Mouse (Mus musculus): ENCODE data around the gene Epha5. TPM values are rescaled to one million over a fixed set of nuclear protein-coding genes. Genes with fewer than 3 reads are reported as not detected.

The Epha5 gene
- polyA plus RNA-seq, 1 experiment from 2014 or later = 0.12 TPM

DNA sequence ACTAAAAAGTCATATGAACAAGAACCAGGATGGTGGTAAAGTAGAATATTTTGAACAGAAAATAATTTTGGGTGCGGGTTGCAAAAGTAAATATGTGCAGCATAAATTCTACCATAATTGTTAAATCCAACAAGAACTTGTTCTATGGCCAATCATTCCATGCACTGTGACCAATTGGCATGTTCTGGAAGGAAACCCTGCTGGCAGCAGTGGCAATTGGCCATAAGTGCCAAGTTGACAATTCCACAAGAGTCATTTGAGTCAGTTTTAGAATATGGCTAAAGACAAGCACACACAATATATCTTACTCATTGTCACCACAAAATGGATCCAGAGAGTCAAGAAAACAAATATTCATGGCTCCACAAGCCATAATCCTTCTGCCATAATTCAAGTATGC, 140.2 kb downstream of the Epha5 start:
- DNase-seq (ENCODE audit: low spot score) = no peak
- Histone ChIP-seq H3K9ac (ENCODE audit: low read depth, low read length) (no peak overlapping the region), H3K4me3 (replicated peaks; ENCODE audit: low read depth, low read length) (no peak overlapping the region), H3K4me1 (replicated peaks; ENCODE audit: insufficient read depth, low read length) (no peaks in the 10 kb centered on the region), H3K27ac (no peak overlapping the region), H3K36me3 (ENCODE audit: insufficient read depth, low read length) (no peaks in the 10 kb centered on the region), H3K4me2 (ENCODE audit: low read length) (no peak overlapping the region), H3K27me3 (ENCODE audit: insufficient read depth, low read length) (no peaks in the 10 kb centered on the region), H3K9me3 (replicated peaks; ENCODE audit: low read length) (no peaks in the 10 kb centered on the region)
- TF ChIP-seq CTCF (IDR thresholded peaks at IDR 0.05; ENCODE audit: low read depth) = no peak
- 95% methylated on average over 1 of the region's 1 CpGs for WGBS
- ATAC-seq (replicated peaks; ENCODE audit: low FRiP score, low read depth) = no peak

DNA sequence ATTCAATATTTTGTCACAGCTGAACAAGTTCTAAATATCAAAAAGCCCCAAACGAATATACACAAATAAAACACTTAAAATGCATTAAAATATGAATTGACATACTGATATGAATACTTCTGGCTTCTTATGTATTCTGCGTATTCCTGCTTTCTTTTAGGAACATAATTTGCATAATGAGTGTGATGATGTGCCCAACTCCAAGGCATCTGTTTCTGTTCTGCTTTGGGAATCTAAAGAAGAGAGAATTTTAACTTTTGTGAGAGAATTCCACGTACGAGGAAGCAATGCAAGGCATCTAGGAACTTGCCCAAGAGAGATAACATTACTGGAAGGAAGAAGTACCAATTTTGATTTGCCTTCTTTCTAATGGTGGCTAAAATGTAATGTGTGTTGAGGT, 151.8 kb downstream of the Epha5 start:
- ATAC-seq (replicated peaks; ENCODE audit: low FRiP score, low read depth) = no peak
- no peaks in the 10 kb centered on the region for H3K4me1 ChIP-seq (replicated peaks; ENCODE audit: insufficient read depth, low read length)
- WGBS = 78% methylated on average over 4 of the region's 4 CpGs
- no peak overlapping the region for H3K4me3 ChIP-seq (replicated peaks; ENCODE audit: low read depth, low read length)
- H3K27ac ChIP-seq = no peak overlapping the region
- H3K27me3 ChIP-seq (ENCODE audit: insufficient read depth, low read length) = no peaks in the 10 kb centered on the region
- DNase-seq (ENCODE audit: low spot score) = no peak
- H3K9me3 ChIP-seq (replicated peaks; ENCODE audit: low read length) = no peaks in the 10 kb centered on the region
- no peak for TF ChIP-seq CTCF (IDR thresholded peaks at IDR 0.05; ENCODE audit: low read depth)
- H3K4me2 ChIP-seq (ENCODE audit: low read length) = no peak overlapping the region
- H3K9ac ChIP-seq (ENCODE audit: low read depth, low read length) = no peak overlapping the region
- H3K36me3 ChIP-seq (ENCODE audit: insufficient read depth, low read length) = no peaks in the 10 kb centered on the region

- no peak for TF ChIP-seq CTCF (IDR thresholded peaks at IDR 0.05; ENCODE audit: low read depth)
- Histone ChIP-seq H3K9ac (ENCODE audit: low read depth, low read length) (no peak overlapping the region), H3K9me3 (replicated peaks; ENCODE audit: low read length) (no peaks in the 10 kb centered on the region), H3K27me3 (ENCODE audit: insufficient read depth, low read length) (no peaks in the 10 kb centered on the region), H3K4me2 (ENCODE audit: low read length) (no peak overlapping the region), H3K36me3 (ENCODE audit: insufficient read depth, low read length) (no peaks in the 10 kb centered on the region), H3K4me1 (replicated peaks; ENCODE audit: insufficient read depth, low read length) (no peaks in the 10 kb centered on the region), H3K27ac (no peak overlapping the region), H3K4me3 (replicated peaks; ENCODE audit: low read depth, low read length) (no peak overlapping the region)
- ATAC-seq (replicated peaks; ENCODE audit: low FRiP score, low read depth) = no peak
- DNase-seq (ENCODE audit: low spot score) = no peak
- 25% methylated on average over 6 of the region's 6 CpGs for WGBS
These were observed 153.2 kb downstream of the Epha5 start for GRCm38 (mm10) chr5:84263999-84264398.

DNA sequence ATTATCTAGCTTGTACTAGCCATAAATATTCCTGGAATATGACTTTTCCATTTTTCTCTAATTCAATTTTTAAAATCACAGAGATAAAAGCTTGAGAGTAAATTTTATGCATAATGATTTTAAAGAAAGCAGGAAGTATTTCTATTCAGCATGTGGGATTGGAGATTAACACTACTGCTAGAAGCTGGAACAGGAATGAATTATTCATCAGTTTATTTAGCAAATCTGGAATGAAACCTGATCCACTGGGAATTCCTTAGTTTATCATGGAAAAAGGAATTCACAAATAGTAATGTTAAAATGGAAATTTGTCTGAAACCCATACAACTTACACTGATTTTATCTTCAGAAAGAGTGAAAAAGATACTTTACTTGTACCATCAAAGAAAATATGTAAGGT, 187.2 kb downstream of the Epha5 start:
- Histone ChIP-seq H3K27me3 (ENCODE audit: insufficient read depth, low read length) (no peaks in the 10 kb centered on the region), H3K9ac (ENCODE audit: low read depth, low read length) (no peak overlapping the region), H3K4me1 (replicated peaks; ENCODE audit: insufficient read depth, low read length) (no peaks in the 10 kb centered on the region), H3K4me2 (ENCODE audit: low read length) (no peak overlapping the region), H3K9me3 (replicated peaks; ENCODE audit: low read length) (no peaks in the 10 kb centered on the region), H3K27ac (no peak overlapping the region), H3K36me3 (ENCODE audit: insufficient read depth, low read length) (no peaks in the 10 kb centered on the region), H3K4me3 (replicated peaks; ENCODE audit: low read depth, low read length) (no peak overlapping the region)
- TF ChIP-seq CTCF (IDR thresholded peaks at IDR 0.05; ENCODE audit: low read depth) = no peak
- no peak for DNase-seq (ENCODE audit: low spot score)
- ATAC-seq (replicated peaks; ENCODE audit: low FRiP score, low read depth) = no peak

GRCm38 (mm10) chr5:84208609-84209008, 208.6 kb downstream of the Epha5 start:
- no peak for ATAC-seq (replicated peaks; ENCODE audit: low FRiP score, low read depth)
- Histone ChIP-seq H3K9me3 (replicated peaks; ENCODE audit: low read length) (no peaks in the 10 kb centered on the region), H3K36me3 (ENCODE audit: insufficient read depth, low read length) (no peaks in the 10 kb centered on the region), H3K27ac (no peak overlapping the region), H3K4me1 (replicated peaks; ENCODE audit: insufficient read depth, low read length) (no peaks in the 10 kb centered on the region), H3K4me3 (replicated peaks; ENCODE audit: low read depth, low read length) (no peak overlapping the region), H3K4me2 (ENCODE audit: low read length) (no peak overlapping the region), H3K9ac (ENCODE audit: low read depth, low read length) (no peak overlapping the region), H3K27me3 (ENCODE audit: insufficient read depth, low read length) (no peaks in the 10 kb centered on the region)
- 78% methylated on average over 2 of the region's 2 CpGs for whole genome bisulfite sequencing
- no peak for DNase-seq (ENCODE audit: low spot score)
- no peak for TF ChIP-seq CTCF (IDR thresholded peaks at IDR 0.05; ENCODE audit: low read depth)

- H3K4me3 ChIP-seq (replicated peaks; ENCODE audit: low read depth, low read length) = no peak overlapping the region
- DNase-seq (ENCODE audit: low spot score) (no peak), ATAC-seq (replicated peaks; ENCODE audit: low FRiP score, low read depth) (no peak)
- H3K9ac ChIP-seq (ENCODE audit: low read depth, low read length) = no peak overlapping the region
- H3K27me3 ChIP-seq (ENCODE audit: insufficient read depth, low read length) = no peaks in the 10 kb centered on the region
- H3K9me3 ChIP-seq (replicated peaks; ENCODE audit: low read length) = no peaks in the 10 kb centered on the region
- no peaks in the 10 kb centered on the region for H3K4me1 ChIP-seq (replicated peaks; ENCODE audit: insufficient read depth, low read length)
- 40% methylated on average over 3 of the region's 3 CpGs for WGBS
- no peak for TF ChIP-seq CTCF (IDR thresholded peaks at IDR 0.05; ENCODE audit: low read depth)
- H3K36me3 ChIP-seq (ENCODE audit: insufficient read depth, low read length) = no peaks in the 10 kb centered on the region
- no peak overlapping the region for H3K4me2 ChIP-seq (ENCODE audit: low read length)
- H3K27ac ChIP-seq = no peak overlapping the region
These were observed 223.8 kb downstream of the Epha5 start for GRCm38 (mm10) chr5:84193348-84193747.

DNA sequence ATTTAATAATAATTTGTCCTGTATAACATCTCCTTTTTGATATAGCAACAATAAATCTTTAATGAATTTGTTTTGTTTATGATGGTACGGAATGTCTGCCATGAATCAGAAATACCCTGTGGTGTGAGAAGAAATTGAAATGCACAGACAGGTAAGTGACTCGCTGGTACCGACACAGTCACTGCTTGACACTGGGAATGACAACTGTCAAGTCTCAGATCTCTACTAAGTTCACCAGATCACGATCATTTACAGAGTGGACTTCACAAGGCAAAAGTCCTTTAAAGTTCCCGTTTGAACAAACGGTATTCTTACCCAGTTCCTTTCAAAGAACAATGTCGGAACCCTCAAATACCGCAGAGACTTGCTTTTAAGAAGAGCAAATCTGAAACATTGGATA, 233.0 kb downstream of the Epha5 start:
- DNase-seq (ENCODE audit: low spot score) = no peak
- no peak for TF ChIP-seq CTCF (IDR thresholded peaks at IDR 0.05; ENCODE audit: low read depth)
- no peak overlapping the region for H3K9ac ChIP-seq (ENCODE audit: low read depth, low read length)
- H3K27me3 ChIP-seq (ENCODE audit: insufficient read depth, low read length) = no peaks in the 10 kb centered on the region
- no peaks in the 10 kb centered on the region for H3K9me3 ChIP-seq (replicated peaks; ENCODE audit: low read length)
- H3K27ac ChIP-seq = no peak overlapping the region
- H3K4me2 ChIP-seq (ENCODE audit: low read length) = no peak overlapping the region
- ATAC-seq (replicated peaks; ENCODE audit: low FRiP score, low read depth) = no peak
- WGBS = 90% methylated on average over 8 of the region's 8 CpGs
- no peak overlapping the region for H3K4me3 ChIP-seq (replicated peaks; ENCODE audit: low read depth, low read length)
- H3K36me3 ChIP-seq (ENCODE audit: insufficient read depth, low read length) = no peaks in the 10 kb centered on the region
- H3K4me1 ChIP-seq (replicated peaks; ENCODE audit: insufficient read depth, low read length) = no peaks in the 10 kb centered on the region
